Mouse (Mus musculus) megakaryocyte, embryonic 14.5 days (primary cell): Measurements from ENCODE around the gene Brd1. TPM values are rescaled to one million over a fixed set of nuclear protein-coding genes. Genes with fewer than 3 reads are reported as not detected.
"Not testable (repeated sequence)": the region's sequence is repeated elsewhere in the genome, so short reads cannot be mapped to it uniquely, and the experiment has no call there.

Source experiments
- H3K27me3 ChIP-seq: replicated peaks from 2 replicates; pipeline ENCODE3; 2012; ENCODE audit warnings: inconsistent platforms
- H3K36me3 ChIP-seq: replicated peaks from 2 replicates; pipeline ENCODE3; 2012; ENCODE audit warnings: low read length, inconsistent platforms, mixed read lengths
- H3K4me1 ChIP-seq: 2 replicates; pipeline ENCODE4 v1.6.1; 2012; ENCODE audit warnings: inconsistent platforms
- H3K4me3 ChIP-seq: replicated peaks from 2 replicates; pipeline ENCODE3; 2012; ENCODE audit warnings: moderate library complexity, mild to moderate bottlenecking, inconsistent platforms
- H3K9me3 ChIP-seq: 2 replicates; pipeline ENCODE4 v1.6.1; 2012; ENCODE audit warnings: inconsistent platforms
- FLI1 ChIP-seq: IDR thresholded peaks from 2 replicates; pipeline ENCODE4 v1.6.1; 2012; ENCODE audit warnings: low read length, inconsistent platforms, mixed read lengths
- GATA1 ChIP-seq: IDR thresholded peaks from 3 replicates; pipeline ENCODE4 v1.6.1; 2012; ENCODE audit warnings: mixed read lengths, low read length, inconsistent platforms, borderline replicate concordance
- polyA plus RNA-seq: library from polyadenylated mRNA; stranded (reverse); fragments of >175 nt; gene quantifications from 2 replicates; pipeline ENCODE4 v1.2.3, GENCODE M21; 2012; ENCODE audit warnings: low replicate concordance; ENCODE audit not compliant: insufficient read depth

The Brd1 gene
- polyA plus RNA-seq, 1 experiment: 17.6 TPM

GRCm38 (mm10) chr15:88708657-88709511 is 25.1 kb downstream of the Brd1 start:
- Histone ChIP-seq H3K9me3 (no peaks in the 10 kb centered on the region), H3K4me3 (no peak overlapping the region), H3K27me3 (no peaks in the 10 kb centered on the region), H3K36me3 (peaks cover 100% of the 10 kb centered on the region), H3K4me1 (peaks cover 38% of the 10 kb centered on the region)
- TF ChIP-seq GATA1 (no peak), FLI1 (no peak)

DNA sequence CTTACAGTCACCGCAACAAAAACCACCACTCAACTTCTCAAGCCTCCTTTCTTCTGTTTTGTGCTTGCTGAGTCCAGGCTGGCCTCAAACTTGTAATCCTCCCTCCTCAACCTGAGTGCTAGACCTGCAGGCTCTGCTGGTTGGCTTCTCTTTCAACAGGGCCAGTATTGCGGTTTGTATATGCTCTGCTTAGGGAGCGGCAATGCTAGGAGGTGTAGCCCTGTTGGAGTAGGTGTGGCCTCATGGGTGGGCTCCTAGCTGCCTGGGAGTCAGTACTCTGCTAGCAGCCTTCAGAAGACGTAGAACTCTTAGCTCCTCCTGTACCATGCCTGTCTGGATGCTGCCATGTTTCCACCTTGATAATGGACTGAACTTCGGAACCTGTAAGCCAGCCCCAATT is 25.8 kb downstream of the Brd1 start:
- Histone ChIP-seq H3K36me3 (peaks cover 100% of the 10 kb centered on the region), H3K9me3 (no peaks in the 10 kb centered on the region), H3K4me3 (no peak overlapping the region), H3K27me3 (no peaks in the 10 kb centered on the region), H3K4me1 (peaks cover 38% of the 10 kb centered on the region)
- TF ChIP-seq GATA1 (no peak), FLI1 (no peak)

DNA sequence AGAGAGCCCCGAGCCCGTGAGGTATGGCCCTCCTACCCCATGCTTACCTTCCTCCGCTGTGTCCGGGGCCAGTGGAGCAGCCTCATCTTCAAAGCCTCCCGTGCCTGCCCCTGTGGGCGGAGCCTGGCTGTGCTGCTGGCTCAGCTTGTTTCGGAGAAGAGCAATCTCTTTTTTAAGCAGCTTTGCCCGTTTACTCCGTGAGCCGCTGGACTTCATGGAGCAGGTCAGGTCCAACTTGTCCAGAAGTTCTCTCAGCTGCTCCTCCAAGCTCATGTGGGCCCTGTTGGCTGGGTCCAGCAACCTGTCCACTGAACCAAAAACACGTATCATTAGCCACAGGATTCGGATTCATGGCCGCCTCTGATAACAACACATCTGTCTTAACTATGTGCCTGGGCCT is 27.0 kb downstream of the Brd1 start:
- not testable (repeated sequence) for H3K4me3 ChIP-seq, H3K27me3 ChIP-seq, H3K9me3 ChIP-seq
- H3K36me3 ChIP-seq: peaks cover 100% of the 10 kb centered on the region
- peaks cover 34% of the 10 kb centered on the region for H3K4me1 ChIP-seq

DNA sequence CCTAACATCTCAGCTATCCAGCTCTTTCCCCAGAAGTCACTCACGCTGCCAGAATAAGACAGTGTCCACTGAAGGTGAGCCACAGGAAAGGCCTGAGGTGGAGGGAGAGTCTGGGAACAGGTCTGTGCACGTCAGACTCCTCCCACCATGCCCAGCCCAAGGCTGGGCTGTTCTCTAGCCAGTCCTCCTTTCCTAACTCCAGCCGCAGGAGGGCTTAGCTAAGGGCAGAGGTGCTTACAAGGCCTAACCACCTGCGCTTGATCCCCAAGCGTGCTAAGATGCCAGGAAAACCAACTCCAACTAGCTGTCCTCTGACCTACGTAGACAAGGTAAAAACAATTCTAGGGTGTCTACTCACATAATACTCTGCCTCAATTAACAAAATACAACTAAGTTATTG is 27.7 kb downstream of the Brd1 start:
- TF ChIP-seq FLI1: no peak
- no peak for TF ChIP-seq GATA1
- no peak overlapping the region for H3K4me3 ChIP-seq
- peaks cover 28% of the 10 kb centered on the region for H3K4me1 ChIP-seq
- H3K9me3 ChIP-seq: no peaks in the 10 kb centered on the region
- H3K36me3 ChIP-seq: peaks cover 100% of the 10 kb centered on the region
- no peaks in the 10 kb centered on the region for H3K27me3 ChIP-seq

DNA sequence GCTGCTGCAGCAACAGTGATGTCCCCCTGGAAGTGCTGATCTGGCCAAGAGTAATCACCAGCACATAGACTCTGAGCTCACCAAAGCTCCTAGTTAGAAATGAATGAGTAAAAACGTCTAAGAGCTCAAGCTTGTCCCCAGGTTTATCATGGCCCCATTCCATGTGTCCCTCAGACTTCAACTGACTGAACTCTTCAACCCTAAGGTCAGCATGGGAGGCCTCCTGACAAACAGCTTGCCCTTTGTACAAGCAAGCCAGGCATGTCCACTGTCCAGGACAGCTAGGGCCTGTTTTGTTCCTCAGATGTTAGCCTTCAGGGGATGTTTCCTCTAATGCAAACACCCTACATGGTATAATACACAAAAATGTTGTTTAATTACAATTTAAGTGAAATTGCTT is 29.7 kb downstream of the Brd1 start:
- Histone ChIP-seq H3K36me3 (peaks cover 100% of the 10 kb centered on the region), H3K9me3 (no peaks in the 10 kb centered on the region), H3K27me3 (no peaks in the 10 kb centered on the region), H3K4me1 (peaks cover 29% of the 10 kb centered on the region), H3K4me3 (no peak overlapping the region)
- TF ChIP-seq FLI1: no peak
- TF ChIP-seq GATA1: no peak

DNA sequence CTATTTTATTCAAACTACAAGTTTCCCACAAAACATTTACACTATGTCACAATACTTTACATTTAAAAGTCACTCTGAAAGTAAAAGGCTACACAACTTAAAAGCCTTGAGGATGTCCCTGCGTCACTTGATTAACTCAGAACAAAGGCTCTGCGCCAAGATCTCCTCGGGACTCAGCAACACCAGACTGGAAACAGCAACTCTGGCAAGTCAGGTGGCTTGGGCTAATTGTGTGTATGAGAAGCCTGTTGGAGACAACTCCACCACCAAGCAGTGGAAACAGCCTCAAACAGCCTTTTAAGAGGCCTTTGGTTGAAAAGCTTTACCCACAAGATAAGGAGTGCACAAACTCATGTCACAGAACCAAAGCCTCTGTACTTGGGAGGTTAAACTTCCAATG is 31.5 kb downstream of the Brd1 start:
- Histone ChIP-seq H3K9me3 (no peaks in the 10 kb centered on the region), H3K36me3 (peaks cover 99% of the 10 kb centered on the region), H3K27me3 (no peaks in the 10 kb centered on the region), H3K4me1 (peaks cover 35% of the 10 kb centered on the region), H3K4me3 (no peak overlapping the region)
- TF ChIP-seq FLI1 (no peak), GATA1 (no peak)

GRCm38 (mm10) chr15:88700759-88701158 is 33.3 kb downstream of the Brd1 start:
- H3K27me3 ChIP-seq: no peaks in the 10 kb centered on the region
- TF ChIP-seq GATA1 (no peak), FLI1 (no peak)
- no peaks in the 10 kb centered on the region for H3K9me3 ChIP-seq
- peaks cover 25% of the 10 kb centered on the region for H3K4me1 ChIP-seq
- H3K36me3 ChIP-seq: peaks cover 99% of the 10 kb centered on the region
- H3K4me3 ChIP-seq: no peak overlapping the region

DNA sequence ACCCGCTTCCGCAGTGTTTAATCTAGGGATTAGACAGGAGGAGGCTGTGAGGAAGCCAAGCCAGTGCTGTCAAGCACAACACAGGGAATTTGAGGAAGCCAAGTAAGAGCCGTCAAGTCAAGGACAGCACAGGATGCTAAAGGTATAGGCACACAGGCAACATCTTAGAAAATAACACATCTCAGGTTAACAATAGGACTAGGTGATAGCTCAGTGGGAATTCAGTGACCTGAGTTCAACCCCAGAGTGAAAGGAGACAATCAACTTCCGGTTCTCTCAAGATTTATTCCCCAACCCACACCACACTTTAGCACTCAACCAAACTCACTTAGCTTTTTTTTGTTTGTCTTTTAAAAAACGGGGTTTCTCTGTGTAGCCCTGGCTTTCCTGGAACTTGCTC is 34.5 kb downstream of the Brd1 start:
- peaks cover 99% of the 10 kb centered on the region for H3K36me3 ChIP-seq
- H3K27me3 ChIP-seq: no peaks in the 10 kb centered on the region
- H3K9me3 ChIP-seq: no peaks in the 10 kb centered on the region
- TF ChIP-seq GATA1: no peak
- TF ChIP-seq FLI1: no peak
- H3K4me3 ChIP-seq: no peak overlapping the region
- peaks cover 34% of the 10 kb centered on the region for H3K4me1 ChIP-seq

- no peak for TF ChIP-seq FLI1
- no peaks in the 10 kb centered on the region for H3K27me3 ChIP-seq
- H3K36me3 ChIP-seq: peaks cover 99% of the 10 kb centered on the region
Observed at GRCm38 (mm10) chr15:88697586-88697985, 36.4 kb downstream of the Brd1 start.

DNA sequence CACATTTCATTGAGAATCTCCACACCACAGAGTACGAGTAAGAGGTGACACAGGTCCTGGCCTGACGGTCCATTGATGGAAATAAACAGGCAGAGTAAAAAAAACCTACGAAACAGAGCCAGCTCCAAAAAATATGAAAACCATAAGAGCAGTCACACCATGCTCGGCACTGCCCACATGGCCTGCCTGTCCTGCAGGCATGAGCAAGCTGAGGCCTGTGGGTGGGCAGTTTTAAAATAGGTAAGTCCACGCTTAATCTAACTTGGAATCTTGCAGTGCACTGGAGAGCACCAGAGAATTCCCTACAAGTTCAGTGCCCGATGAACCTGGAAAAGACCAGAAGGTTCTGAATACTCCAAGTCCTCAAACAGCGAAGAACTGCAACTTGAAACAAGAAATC is 38.0 kb downstream of the Brd1 start:
- H3K9me3 ChIP-seq: no peaks in the 10 kb centered on the region
- TF ChIP-seq FLI1: no peak
- TF ChIP-seq GATA1: no peak
- H3K4me1 ChIP-seq: peaks cover 42% of the 10 kb centered on the region
- no peaks in the 10 kb centered on the region for H3K27me3 ChIP-seq
- no peak overlapping the region for H3K4me3 ChIP-seq
- H3K36me3 ChIP-seq: peaks cover 99% of the 10 kb centered on the region

More at GRCm38 (mm10) chr15:88697586-88697985, 36.4 kb downstream of the Brd1 start:
- Histone ChIP-seq H3K4me1 (peaks cover 42% of the 10 kb centered on the region), H3K4me3 (no peak overlapping the region), H3K9me3 (no peaks in the 10 kb centered on the region)

DNA sequence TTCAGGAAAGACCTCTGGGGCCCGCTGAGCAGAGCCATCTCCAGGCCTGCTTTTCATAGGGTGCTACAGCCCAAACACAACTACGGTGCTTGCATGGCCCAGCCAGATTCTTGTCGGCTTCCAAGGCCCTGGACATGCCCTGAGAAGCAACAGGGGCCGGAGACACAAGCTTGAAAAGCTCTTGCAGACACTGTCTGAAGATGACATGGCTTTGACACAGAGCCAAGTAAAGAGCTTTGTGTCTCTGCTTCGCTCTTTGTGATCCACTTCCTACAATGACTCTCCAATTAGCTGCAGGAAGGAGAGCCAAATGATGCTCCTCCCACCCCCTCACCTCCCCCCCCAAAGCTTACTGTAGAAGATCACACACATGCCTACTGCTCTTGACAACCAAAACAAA is 40.0 kb downstream of the Brd1 start:
- Histone ChIP-seq H3K9me3 (no peaks in the 10 kb centered on the region), H3K36me3 (peaks cover 99% of the 10 kb centered on the region), H3K27me3 (no peaks in the 10 kb centered on the region), H3K4me3 (no peak overlapping the region), H3K4me1 (peaks cover 32% of the 10 kb centered on the region)
- no peak for TF ChIP-seq FLI1
- no peak for TF ChIP-seq GATA1
